Mouse (Mus musculus) urinary bladder, postnatal 36 days (tissue): Measurements from ENCODE around the gene Ldb2.
A peak's percentile ranks its signal among the peaks of the same experiment; 100 is the strongest.

Experiments used
- DNase-seq, 2 experiments: peaks; one replicate each; pipeline ENCODE4 v3.0.0; 2022; ENCODE audit warnings: low spot score in 2 of 2, mixed read lengths in 1 of 2

Gene Ldb2

GRCm38 (mm10) chr5:44799053-44799860 lies at the start of gene Ldb2:
TSS of gene Ldb2 (minus strand) at chr5:44799680.
- DNase-seq = peak; percentile 13 to 35

DNA sequence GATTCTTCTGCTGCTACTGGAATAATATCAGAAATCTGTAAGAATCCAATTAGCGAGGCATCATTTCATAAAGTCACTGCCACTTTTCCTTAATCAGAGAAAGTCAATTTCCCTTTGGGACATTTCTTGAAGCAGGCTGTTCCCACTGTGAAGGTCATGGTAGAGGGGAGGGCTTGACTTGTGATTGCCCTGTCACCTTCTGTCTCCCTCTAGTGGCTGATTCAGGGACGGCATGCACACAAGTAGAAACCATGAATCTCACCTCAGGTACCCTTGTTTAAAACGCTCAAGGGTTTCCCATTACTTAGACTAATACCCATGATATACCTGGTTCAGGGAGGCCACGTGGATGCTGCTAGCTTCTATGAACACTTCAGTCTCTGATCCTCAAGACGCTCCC lies 31.8 kb upstream of the Ldb2 start:
- peak in 1 of 2 experiments; percentile 19 for DNase-seq

- no peak for DNase-seq
Observed at GRCm38 (mm10) chr5:44815506-44815905, 16.0 kb upstream of the Ldb2 start.

GRCm38 (mm10) chr5:44805960-44806359 lies 6.5 kb upstream of the Ldb2 start:
- no peak for DNase-seq

DNA sequence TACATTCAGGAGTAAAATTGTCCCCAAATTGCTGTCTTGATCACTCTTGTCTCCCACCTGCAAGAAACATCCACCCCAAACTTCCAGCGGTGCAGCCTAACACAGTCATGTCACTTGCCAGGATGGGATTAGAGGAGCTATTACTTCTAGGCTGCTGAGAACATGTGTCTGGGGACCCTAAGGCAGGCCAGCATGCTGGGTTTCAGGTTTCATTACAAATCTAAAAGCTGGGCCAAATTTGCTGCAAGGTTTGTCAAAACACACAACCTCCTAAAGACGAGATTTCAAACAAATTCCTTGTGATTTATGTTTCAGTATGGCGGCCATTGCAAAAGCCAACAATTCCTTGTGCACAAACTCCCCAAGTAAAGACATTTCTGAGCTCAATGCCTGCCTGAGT lies 1.6 kb upstream of the Ldb2 start:
- no peak for DNase-seq

DNA sequence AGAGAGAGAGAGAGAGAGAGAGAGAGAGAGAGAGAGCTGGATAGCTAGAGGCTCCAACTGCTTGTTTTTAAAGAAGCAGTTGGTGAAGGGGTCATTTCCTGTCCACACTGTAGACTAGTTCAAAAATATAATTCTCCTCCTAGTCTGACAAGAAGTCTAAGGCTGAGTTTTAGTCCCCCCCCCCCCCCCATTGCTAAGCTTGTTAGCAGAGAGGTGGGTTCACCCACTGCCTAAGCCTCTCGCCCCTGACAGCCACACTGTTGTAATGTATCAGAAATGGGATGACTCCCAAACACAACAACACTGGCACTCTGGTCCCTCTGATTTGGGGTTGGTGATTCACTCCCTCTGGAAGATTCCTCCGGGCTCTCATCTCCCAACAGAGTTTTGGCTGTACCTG lies 381 bp upstream of the Ldb2 start:
- DNase-seq = no peak

- no peak for DNase-seq
Observed at GRCm38 (mm10) chr5:44798493-44798892, 987 bp downstream of the Ldb2 start.

GRCm38 (mm10) chr5:44798056-44798455 lies 1.4 kb downstream of the Ldb2 start:
- no peak for DNase-seq

DNA sequence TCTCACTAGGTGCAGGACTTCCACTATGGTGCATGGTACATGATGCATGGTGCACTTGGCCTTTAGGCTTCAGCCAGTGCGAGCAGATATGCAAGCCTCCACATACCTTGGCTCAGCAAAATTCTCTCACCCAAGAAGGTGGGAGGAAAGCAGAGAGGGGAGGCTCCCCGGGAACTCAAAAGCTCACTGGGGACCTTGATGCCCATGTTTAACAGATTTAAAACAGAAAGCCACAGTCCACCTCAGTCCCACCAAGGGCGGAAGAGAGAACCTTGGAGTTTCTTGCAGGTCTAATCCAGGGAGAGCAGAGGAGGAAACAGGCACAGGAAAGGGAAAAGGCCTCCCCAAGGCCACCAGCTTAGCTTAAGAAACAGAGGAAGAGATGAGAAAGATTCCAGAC lies 14.9 kb downstream of the Ldb2 start:
- DNase-seq = no peak

GRCm38 (mm10) chr5:44779340-44779739 lies 20.1 kb downstream of the Ldb2 start:
- no peak for DNase-seq

- no peak for DNase-seq
Observed at GRCm38 (mm10) chr5:44768472-44768871, 31.0 kb downstream of the Ldb2 start.

GRCm38 (mm10) chr5:44764911-44765310 lies 34.6 kb downstream of the Ldb2 start:
- no peak for DNase-seq

GRCm38 (mm10) chr5:44759178-44759577 lies 40.3 kb downstream of the Ldb2 start:
- DNase-seq = no peak

GRCm38 (mm10) chr5:44754156-44754910 lies 45.1 kb downstream of the Ldb2 start:
- no peak for DNase-seq

GRCm38 (mm10) chr5:44745706-44746105 lies 53.8 kb downstream of the Ldb2 start:
- DNase-seq = no peak

DNA sequence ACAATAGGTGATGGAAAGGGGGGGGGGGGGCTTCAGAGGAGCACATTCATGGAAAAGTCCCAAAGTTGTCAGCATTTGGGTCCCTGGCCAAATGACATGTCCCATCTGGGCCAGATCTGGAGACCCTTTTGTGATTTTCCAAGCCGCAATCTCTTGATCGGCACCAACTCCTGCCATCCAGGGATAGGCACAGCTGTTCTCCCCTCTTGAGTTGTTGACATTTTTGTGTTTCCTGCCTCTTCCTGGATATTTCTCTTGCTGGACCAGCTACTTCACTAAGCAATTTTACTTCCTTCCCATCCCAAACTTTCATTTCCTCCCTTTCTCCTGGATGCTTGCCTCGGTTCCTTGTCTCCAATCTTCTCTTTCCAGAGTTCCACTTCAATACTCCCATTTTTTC lies 63.1 kb downstream of the Ldb2 start:
- no peak for DNase-seq

- DNase-seq = no peak
Observed at GRCm38 (mm10) chr5:44734131-44734723, 65.3 kb downstream of the Ldb2 start.

DNA sequence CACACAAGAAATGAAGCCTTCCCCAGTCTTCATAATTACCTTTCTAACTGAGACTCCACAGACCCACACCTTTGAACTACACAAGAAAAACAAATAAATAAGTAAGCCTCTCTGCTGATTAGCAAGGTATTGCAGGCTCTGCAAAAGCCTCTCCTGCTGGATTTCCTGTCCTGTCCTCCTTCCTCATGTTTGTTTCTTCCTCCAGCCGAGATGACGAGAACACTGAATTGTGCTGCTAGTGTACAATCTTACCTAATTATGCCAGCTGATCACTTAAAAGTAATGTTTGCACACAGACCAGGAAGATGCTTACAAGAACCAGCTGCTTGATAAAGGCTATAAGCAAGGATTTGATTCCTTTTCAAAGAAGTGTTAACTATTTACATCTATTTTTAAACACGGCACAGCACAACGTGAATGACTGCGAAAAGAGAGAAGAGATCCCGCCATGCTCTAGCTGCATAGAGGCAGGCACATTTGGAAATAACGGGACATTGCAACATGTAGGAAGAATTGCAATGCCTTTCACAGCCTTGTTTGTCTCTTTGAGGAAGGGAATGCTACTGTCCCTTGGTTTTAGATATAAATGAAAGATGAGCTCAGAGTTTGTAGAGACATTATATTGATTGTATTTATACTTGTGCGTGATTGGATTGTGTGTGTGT lies 69.7 kb downstream of the Ldb2 start:
- no peak for DNase-seq

GRCm38 (mm10) chr5:44727995-44728394 lies 71.5 kb downstream of the Ldb2 start:
- no peak for DNase-seq

DNA sequence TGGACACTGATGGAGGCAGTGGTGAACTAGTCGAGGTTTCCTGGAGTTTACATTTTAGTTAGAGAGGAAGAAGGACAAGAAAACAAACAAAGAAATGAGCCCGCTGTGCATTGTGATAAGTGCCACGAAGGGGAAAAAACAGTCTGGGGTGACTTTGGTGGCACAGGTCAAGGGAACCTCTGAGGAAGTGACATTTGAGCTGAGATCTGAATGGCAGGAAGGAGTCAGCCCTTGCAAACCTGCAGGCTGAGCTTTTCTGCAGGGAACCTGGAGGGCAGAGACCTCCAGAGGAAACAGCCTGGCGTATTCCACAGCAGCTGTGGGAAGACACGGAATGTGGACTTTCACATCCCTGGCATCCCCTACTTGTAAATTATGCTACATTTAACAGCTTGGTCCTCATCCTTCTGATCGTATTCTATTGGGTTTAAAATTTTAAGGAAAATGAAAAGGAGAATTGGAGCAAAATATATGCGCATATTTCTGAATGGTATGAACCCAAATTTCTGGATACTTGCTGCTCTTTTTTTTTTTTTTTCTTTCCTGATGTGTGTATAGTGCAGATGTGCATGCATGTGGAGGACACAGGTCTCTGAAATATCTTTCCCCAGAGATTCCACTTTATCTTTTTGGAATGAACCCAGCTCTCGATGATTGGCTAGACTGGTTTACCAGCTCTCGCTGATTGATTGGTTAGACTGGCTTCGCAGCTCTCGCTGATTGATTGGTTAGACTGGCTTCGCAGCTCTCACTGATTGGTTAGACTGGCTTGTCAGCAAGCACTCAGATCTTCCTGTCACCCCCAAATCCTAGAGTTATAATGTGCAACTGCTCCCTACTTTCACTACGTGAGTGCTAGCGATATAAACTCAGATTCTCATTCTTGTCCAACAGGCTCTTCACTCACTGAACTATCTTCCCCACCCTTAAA lies 72.7 kb downstream of the Ldb2 start:
- DNase-seq = no peak

- DNase-seq = no peak
Observed at GRCm38 (mm10) chr5:44725501-44725900, 74.0 kb downstream of the Ldb2 start.
